Mouse (Mus musculus): Measurements from ENCODE around the gene Spg7. TPM values are rescaled to one million over a fixed set of nuclear protein-coding genes. Genes with fewer than 3 reads are reported as not detected.
"Not testable (repeated sequence)": the region's sequence is repeated elsewhere in the genome, so short reads cannot be mapped to it uniquely, and the experiment has no call there.

Gene Spg7
- polyA plus RNA-seq, 1 experiment = 65.1 TPM

GRCm38 (mm10) chr8:123039376-123040109 is 23.2 kb upstream of the Spg7 start:
- H3K4me1 ChIP-seq (ENCODE audit: control insufficient read depth, insufficient read depth, low read length) = peaks cover 51% of the 10 kb centered on the region
- no peak for TF ChIP-seq CTCF (IDR thresholded peaks at IDR 0.05; ENCODE audit: low read depth, low read length)
- no peak for TF ChIP-seq POLR2A (IDR thresholded peaks at IDR 0.05; ENCODE audit: borderline replicate concordance, low read depth, low read length)
- 0 out of 2 replicates have a peak overlapping the region, but pooled peaks have one; percentile 71 for H3K4me3 ChIP-seq (ENCODE audit: insufficient read depth, low read length)
- no peak overlapping the region for H3K27ac ChIP-seq (ENCODE audit: insufficient read depth, low read depth, low read length)

- H3K27ac ChIP-seq (ENCODE audit: insufficient read depth, low read depth, low read length) = peak overlapping the region; percentile 68
- peak overlapping the region; percentile 71; the same call in 1 of the 2 replicates for H3K4me3 ChIP-seq (ENCODE audit: insufficient read depth, low read length)
- peaks cover 47% of the 10 kb centered on the region for H3K4me1 ChIP-seq (ENCODE audit: control insufficient read depth, insufficient read depth, low read length)
- TF ChIP-seq POLR2A (IDR thresholded peaks at IDR 0.05; ENCODE audit: borderline replicate concordance, low read depth, low read length) (no peak), CTCF (IDR thresholded peaks at IDR 0.05; ENCODE audit: low read depth, low read length) (no peak)
Observed at GRCm38 (mm10) chr8:123040110-123040650, 22.6 kb upstream of the Spg7 start.

- TF ChIP-seq POLR2A (IDR thresholded peaks at IDR 0.05; ENCODE audit: borderline replicate concordance, low read depth, low read length) = no peak
- H3K4me1 ChIP-seq (ENCODE audit: control insufficient read depth, insufficient read depth, low read length) = peaks cover 38% of the 10 kb centered on the region
Observed at GRCm38 (mm10) chr8:123041008-123041773, 21.6 kb upstream of the Spg7 start.

GRCm38 (mm10) chr8:123041774-123042105 is 21.0 kb upstream of the Spg7 start:
- no peak for TF ChIP-seq POLR2A (IDR thresholded peaks at IDR 0.05; ENCODE audit: borderline replicate concordance, low read depth, low read length)
- TF ChIP-seq CTCF (IDR thresholded peaks at IDR 0.05; ENCODE audit: low read depth, low read length) = no peak
- Histone ChIP-seq H3K4me1 (ENCODE audit: control insufficient read depth, insufficient read depth, low read length) (peaks cover 32% of the 10 kb centered on the region), H3K4me3 (ENCODE audit: insufficient read depth, low read length) (peak overlapping the region; percentile 71)

More at GRCm38 (mm10) chr8:123041008-123041773, 21.6 kb upstream of the Spg7 start:
- H3K27ac ChIP-seq (ENCODE audit: insufficient read depth, low read depth, low read length) = peak overlapping the region; percentile 81
- H3K4me3 ChIP-seq (ENCODE audit: insufficient read depth, low read length) = peak overlapping the region; percentile 71

GRCm38 (mm10) chr8:123042158-123042973 is 20.4 kb upstream of the Spg7 start, which contains the start of gene Ankrd11:
TSS of gene Ankrd11 (minus strand) at chr8:123042277.
- H3K4me3 ChIP-seq (ENCODE audit: insufficient read depth, low read length) = peak within 1 kb of the TSS; percentile 79
- TF ChIP-seq POLR2A (IDR thresholded peaks at IDR 0.05; ENCODE audit: borderline replicate concordance, low read depth, low read length) = peak; percentile 88
- TF ChIP-seq CTCF (IDR thresholded peaks at IDR 0.05; ENCODE audit: low read depth, low read length) = no peak

More at GRCm38 (mm10) chr8:123041774-123042105, 21.0 kb upstream of the Spg7 start:
- peak overlapping the region; percentile 81 for H3K27ac ChIP-seq (ENCODE audit: insufficient read depth, low read depth, low read length)

GRCm38 (mm10) chr8:123042974-123043625 is 19.6 kb upstream of the Spg7 start:
- Histone ChIP-seq H3K4me1 (ENCODE audit: control insufficient read depth, insufficient read depth, low read length) (peaks cover 24% of the 10 kb centered on the region), H3K27ac (ENCODE audit: insufficient read depth, low read depth, low read length) (peak overlapping the region; percentile 84), H3K4me3 (ENCODE audit: insufficient read depth, low read length) (peak overlapping the region; percentile 79)
- TF ChIP-seq POLR2A (IDR thresholded peaks at IDR 0.05; ENCODE audit: borderline replicate concordance, low read depth, low read length) = no peak
- TF ChIP-seq CTCF (IDR thresholded peaks at IDR 0.05; ENCODE audit: low read depth, low read length) = no peak

More at GRCm38 (mm10) chr8:123042158-123042973, 20.4 kb upstream of the Spg7 start, which contains the start of gene Ankrd11:
- Histone ChIP-seq H3K4me1 (ENCODE audit: control insufficient read depth, insufficient read depth, low read length) (peaks cover 26% of the 10 kb centered on the region), H3K27ac (ENCODE audit: insufficient read depth, low read depth, low read length) (peak within 1 kb of the TSS; percentile 84)

GRCm38 (mm10) chr8:123043941-123044340 is 18.8 kb upstream of the Spg7 start:
- Histone ChIP-seq H3K4me3 (ENCODE audit: insufficient read depth, low read length) (no peak overlapping the region), H3K27ac (ENCODE audit: insufficient read depth, low read depth, low read length) (peak overlapping the region; percentile 54), H3K4me1 (ENCODE audit: control insufficient read depth, insufficient read depth, low read length) (peaks cover 18% of the 10 kb centered on the region)
- no peak for TF ChIP-seq CTCF (IDR thresholded peaks at IDR 0.05; ENCODE audit: low read depth, low read length)
- no peak for TF ChIP-seq POLR2A (IDR thresholded peaks at IDR 0.05; ENCODE audit: borderline replicate concordance, low read depth, low read length)

- H3K4me3 ChIP-seq (ENCODE audit: insufficient read depth, low read length) = not testable (repeated sequence)
- H3K4me1 ChIP-seq (ENCODE audit: control insufficient read depth, insufficient read depth, low read length) = peaks cover 11% of the 10 kb centered on the region
- 0 out of 2 replicates have a peak overlapping the region, but pooled peaks have one; percentile 54 for H3K27ac ChIP-seq (ENCODE audit: insufficient read depth, low read depth, low read length)
Observed at GRCm38 (mm10) chr8:123044743-123045425, 17.9 kb upstream of the Spg7 start.

Measured in bone marrow macrophage, adult 2 months (primary cell).